Mouse (Mus musculus): Measurements from ENCODE around the gene Npffr2. TPM values are rescaled to one million over a fixed set of nuclear protein-coding genes. Genes with fewer than 3 reads are reported as not detected.
"Not testable (repeated sequence)": the region's sequence is repeated elsewhere in the genome, so short reads cannot be mapped to it uniquely, and the experiment has no call there.

Npffr2 gene
- polyA plus RNA-seq, 1 experiment from 2014 or later = not detected

GRCm38 (mm10) chr5:89536018-89536417 lies 8.8 kb downstream of the Npffr2 start:
- Histone ChIP-seq H3K36me3 (ENCODE audit: control insufficient read depth, insufficient read depth, low read length) (no peaks in the 10 kb centered on the region), H3K9ac (ENCODE audit: low read length) (no peak overlapping the region), H3K27ac (replicated peaks in 1 of 2; ENCODE audit: control insufficient read depth in 1 of 2, insufficient read depth in 1 of 2, low read depth in 2 of 2, low read length in 2 of 2) (no peak overlapping the region), H3K4me1 (ENCODE audit: control insufficient read depth in 2 of 2, insufficient read depth in 2 of 2, low read length in 2 of 2) (no peaks in the 10 kb centered on the region), H3K4me3 (ENCODE audit: control insufficient read depth in 1 of 2, insufficient read depth in 1 of 2, low read depth in 1 of 2, low read length in 2 of 2) (no peak overlapping the region), H3K4me2 (ENCODE audit: low read length) (no peak overlapping the region), H3K9me3 (ENCODE audit: control insufficient read depth, low read length) (no peaks in the 10 kb centered on the region), H3K27me3 (ENCODE audit: control insufficient read depth, insufficient read depth, low read length) (no peaks in the 10 kb centered on the region)
- 87% methylated on average over 3 of the region's 3 CpGs for WGBS
- ATAC-seq (ENCODE audit: insufficient number of reproducible peaks, insufficient read depth, low FRiP score, low read depth) = no peak

GRCm38 (mm10) chr5:89542472-89542871 lies 15.2 kb downstream of the Npffr2 start:
- Histone ChIP-seq H3K27ac (replicated peaks in 1 of 2; ENCODE audit: control insufficient read depth in 1 of 2, insufficient read depth in 1 of 2, low read depth in 2 of 2, low read length in 2 of 2) (no peak overlapping the region), H3K9me3 (ENCODE audit: control insufficient read depth, low read length) (no peaks in the 10 kb centered on the region), H3K27me3 (ENCODE audit: control insufficient read depth, insufficient read depth, low read length) (no peaks in the 10 kb centered on the region), H3K4me3 (ENCODE audit: control insufficient read depth in 1 of 2, insufficient read depth in 1 of 2, low read depth in 1 of 2, low read length in 2 of 2) (no peak overlapping the region), H3K9ac (ENCODE audit: low read length) (no peak overlapping the region), H3K4me2 (ENCODE audit: low read length) (no peak overlapping the region), H3K36me3 (ENCODE audit: control insufficient read depth, insufficient read depth, low read length) (no peaks in the 10 kb centered on the region), H3K4me1 (ENCODE audit: control insufficient read depth in 2 of 2, insufficient read depth in 2 of 2, low read length in 2 of 2) (no peaks in the 10 kb centered on the region)
- ATAC-seq (ENCODE audit: insufficient number of reproducible peaks, insufficient read depth, low FRiP score, low read depth) = no peak
- 75% methylated on average over 3 of the region's 3 CpGs for WGBS

DNA sequence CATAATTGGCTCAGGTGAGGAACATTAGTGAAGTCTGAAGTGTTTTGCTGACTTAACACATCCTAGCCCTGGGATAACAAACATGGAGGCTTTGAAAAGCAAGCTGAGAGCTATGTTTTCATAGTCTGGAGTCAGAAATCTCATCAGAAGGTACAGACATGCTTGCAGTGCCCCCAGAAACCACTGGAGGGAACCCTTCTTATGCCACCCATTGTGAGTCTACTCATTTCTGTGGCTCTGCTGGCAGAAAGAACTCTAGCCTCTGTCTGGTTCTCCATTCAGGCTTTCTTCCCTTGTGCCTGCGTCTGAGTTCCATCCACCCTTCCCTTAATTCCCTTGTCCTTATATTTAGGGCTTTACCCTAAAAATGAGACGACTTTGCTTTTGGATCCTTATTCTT lies 16.2 kb downstream of the Npffr2 start:
- Histone ChIP-seq H3K4me1 (ENCODE audit: control insufficient read depth in 2 of 2, insufficient read depth in 2 of 2, low read length in 2 of 2) (no peaks in the 10 kb centered on the region), H3K4me3 (ENCODE audit: control insufficient read depth in 1 of 2, insufficient read depth in 1 of 2, low read depth in 1 of 2, low read length in 2 of 2) (no peak overlapping the region), H3K9ac (ENCODE audit: low read length) (no peak overlapping the region), H3K36me3 (ENCODE audit: control insufficient read depth, insufficient read depth, low read length) (no peaks in the 10 kb centered on the region), H3K27me3 (ENCODE audit: control insufficient read depth, insufficient read depth, low read length) (no peaks in the 10 kb centered on the region), H3K9me3 (ENCODE audit: control insufficient read depth, low read length) (no peaks in the 10 kb centered on the region), H3K27ac (replicated peaks in 1 of 2; ENCODE audit: control insufficient read depth in 1 of 2, insufficient read depth in 1 of 2, low read depth in 2 of 2, low read length in 2 of 2) (no peak overlapping the region), H3K4me2 (ENCODE audit: low read length) (no peak overlapping the region)
- 35% methylated on average over 2 of the region's 2 CpGs for WGBS
- no peak for ATAC-seq (ENCODE audit: insufficient number of reproducible peaks, insufficient read depth, low FRiP score, low read depth)

DNA sequence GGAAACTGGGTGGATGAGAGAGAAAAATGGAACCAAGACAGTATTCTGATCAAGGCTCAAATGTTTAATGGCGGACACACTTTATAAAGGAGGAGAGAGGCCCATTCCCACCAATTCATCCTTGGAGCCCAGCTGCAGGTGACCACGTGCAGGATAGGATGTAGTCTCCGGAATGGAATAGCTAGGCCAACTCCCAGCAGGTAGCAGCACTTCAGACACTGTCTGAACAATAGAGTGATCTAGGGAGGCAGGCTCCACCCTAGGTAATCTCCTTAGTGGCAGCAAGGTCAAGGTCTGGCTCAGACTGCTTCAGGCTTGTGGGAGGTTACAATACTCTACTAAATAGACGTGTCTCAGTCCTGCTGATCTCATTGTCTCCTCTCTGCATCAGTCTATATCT lies 31.9 kb downstream of the Npffr2 start:
- H3K9me3 ChIP-seq (ENCODE audit: control insufficient read depth, low read length); H3K36me3 ChIP-seq (ENCODE audit: control insufficient read depth, insufficient read depth, low read length); H3K27ac ChIP-seq (replicated peaks in 1 of 2; ENCODE audit: control insufficient read depth in 1 of 2, insufficient read depth in 1 of 2, low read depth in 2 of 2, low read length in 2 of 2); H3K4me2 ChIP-seq (ENCODE audit: low read length); H3K4me1 ChIP-seq (ENCODE audit: control insufficient read depth in 2 of 2, insufficient read depth in 2 of 2, low read length in 2 of 2); H3K9ac ChIP-seq (ENCODE audit: low read length); ATAC-seq (ENCODE audit: insufficient number of reproducible peaks, insufficient read depth, low FRiP score, low read depth); H3K4me3 ChIP-seq (ENCODE audit: control insufficient read depth in 1 of 2, insufficient read depth in 1 of 2, low read depth in 1 of 2, low read length in 2 of 2); H3K27me3 ChIP-seq (ENCODE audit: control insufficient read depth, insufficient read depth, low read length): not testable (repeated sequence)
- WGBS = 63% methylated on average over 4 of the region's 4 CpGs

GRCm38 (mm10) chr5:89561381-89561780 lies 34.2 kb downstream of the Npffr2 start:
- no peaks in the 10 kb centered on the region for H3K36me3 ChIP-seq (ENCODE audit: control insufficient read depth, insufficient read depth, low read length)
- H3K4me1 ChIP-seq (ENCODE audit: control insufficient read depth in 2 of 2, insufficient read depth in 2 of 2, low read length in 2 of 2) = no peaks in the 10 kb centered on the region
- H3K9me3 ChIP-seq (ENCODE audit: control insufficient read depth, low read length) = no peaks in the 10 kb centered on the region
- no peak overlapping the region for H3K4me3 ChIP-seq (ENCODE audit: control insufficient read depth in 1 of 2, insufficient read depth in 1 of 2, low read depth in 1 of 2, low read length in 2 of 2)
- H3K27ac ChIP-seq (replicated peaks in 1 of 2; ENCODE audit: control insufficient read depth in 1 of 2, insufficient read depth in 1 of 2, low read depth in 2 of 2, low read length in 2 of 2) = no peak overlapping the region
- no peaks in the 10 kb centered on the region for H3K27me3 ChIP-seq (ENCODE audit: control insufficient read depth, insufficient read depth, low read length)
- H3K4me2 ChIP-seq (ENCODE audit: low read length) = no peak overlapping the region
- H3K9ac ChIP-seq (ENCODE audit: low read length) = no peak overlapping the region
- no peak for ATAC-seq (ENCODE audit: insufficient number of reproducible peaks, insufficient read depth, low FRiP score, low read depth)

DNA sequence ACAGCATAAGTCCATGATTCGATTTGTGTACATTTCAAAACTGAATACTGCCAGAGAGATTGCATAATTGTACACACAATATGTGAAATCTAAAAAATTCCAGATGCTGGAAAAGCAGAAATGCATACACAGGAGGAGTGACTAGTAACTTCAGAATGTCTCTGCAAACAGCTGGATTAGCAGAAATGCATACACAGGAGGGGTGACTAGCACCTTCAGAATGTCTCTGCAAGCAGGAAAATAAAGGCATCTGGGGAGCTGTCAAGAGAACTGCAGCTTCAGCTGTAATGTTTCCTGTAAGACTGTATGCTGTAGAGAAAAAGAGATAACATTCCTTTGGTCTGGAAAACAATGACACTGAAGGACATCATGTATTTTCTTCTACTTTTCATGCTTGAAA lies 51.4 kb downstream of the Npffr2 start:
- Histone ChIP-seq H3K4me1 (ENCODE audit: control insufficient read depth in 2 of 2, insufficient read depth in 2 of 2, low read length in 2 of 2) (no peaks in the 10 kb centered on the region), H3K27ac (replicated peaks in 1 of 2; ENCODE audit: control insufficient read depth in 1 of 2, insufficient read depth in 1 of 2, low read depth in 2 of 2, low read length in 2 of 2) (no peak overlapping the region), H3K4me2 (ENCODE audit: low read length) (no peak overlapping the region), H3K27me3 (ENCODE audit: control insufficient read depth, insufficient read depth, low read length) (no peaks in the 10 kb centered on the region), H3K36me3 (ENCODE audit: control insufficient read depth, insufficient read depth, low read length) (no peaks in the 10 kb centered on the region), H3K9me3 (ENCODE audit: control insufficient read depth, low read length) (no peaks in the 10 kb centered on the region), H3K4me3 (ENCODE audit: control insufficient read depth in 1 of 2, insufficient read depth in 1 of 2, low read depth in 1 of 2, low read length in 2 of 2) (no peak overlapping the region), H3K9ac (ENCODE audit: low read length) (no peak overlapping the region)
- 68% methylated on average over 1 of the region's 1 CpGs for WGBS
- ATAC-seq (ENCODE audit: insufficient number of reproducible peaks, insufficient read depth, low FRiP score, low read depth) = no peak

DNA sequence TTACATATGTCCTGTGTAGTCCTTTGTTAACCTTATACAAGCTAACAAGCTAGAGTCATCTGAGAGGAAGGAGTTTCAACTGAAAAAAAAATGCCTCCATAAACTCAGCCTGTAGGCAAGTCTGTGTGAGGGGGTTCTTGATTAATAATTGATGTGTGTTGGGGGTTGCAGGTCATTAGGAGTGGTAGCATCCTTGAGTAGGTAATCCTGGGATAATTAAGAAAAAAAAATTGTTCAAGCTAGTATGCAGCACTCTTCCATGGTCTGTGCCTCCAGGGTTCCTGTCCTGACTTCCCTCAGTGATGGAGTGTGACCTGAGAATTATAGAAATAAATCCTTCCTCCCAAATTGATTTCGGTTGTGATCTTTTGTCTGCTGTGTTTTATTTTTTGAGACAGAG lies 52.0 kb downstream of the Npffr2 start:
- Histone ChIP-seq H3K9me3 (ENCODE audit: control insufficient read depth, low read length) (no peaks in the 10 kb centered on the region), H3K4me2 (ENCODE audit: low read length) (no peak overlapping the region), H3K27me3 (ENCODE audit: control insufficient read depth, insufficient read depth, low read length) (no peaks in the 10 kb centered on the region), H3K4me3 (ENCODE audit: control insufficient read depth in 1 of 2, insufficient read depth in 1 of 2, low read depth in 1 of 2, low read length in 2 of 2) (no peak overlapping the region), H3K36me3 (ENCODE audit: control insufficient read depth, insufficient read depth, low read length) (no peaks in the 10 kb centered on the region), H3K27ac (replicated peaks in 1 of 2; ENCODE audit: control insufficient read depth in 1 of 2, insufficient read depth in 1 of 2, low read depth in 2 of 2, low read length in 2 of 2) (no peak overlapping the region), H3K9ac (ENCODE audit: low read length) (no peak overlapping the region), H3K4me1 (ENCODE audit: control insufficient read depth in 2 of 2, insufficient read depth in 2 of 2, low read length in 2 of 2) (no peaks in the 10 kb centered on the region)
- WGBS = 83% methylated on average over 1 of the region's 1 CpGs
- ATAC-seq (ENCODE audit: insufficient number of reproducible peaks, insufficient read depth, low FRiP score, low read depth) = no peak

GRCm38 (mm10) chr5:89581143-89581542 lies 53.9 kb downstream of the Npffr2 start:
- 74% methylated on average over 1 of the region's 1 CpGs for WGBS
- Histone ChIP-seq H3K27ac (replicated peaks in 1 of 2; ENCODE audit: control insufficient read depth in 1 of 2, insufficient read depth in 1 of 2, low read depth in 2 of 2, low read length in 2 of 2) (no peak overlapping the region), H3K4me2 (ENCODE audit: low read length) (no peak overlapping the region), H3K9ac (ENCODE audit: low read length) (no peak overlapping the region), H3K36me3 (ENCODE audit: control insufficient read depth, insufficient read depth, low read length) (no peaks in the 10 kb centered on the region), H3K27me3 (ENCODE audit: control insufficient read depth, insufficient read depth, low read length) (no peaks in the 10 kb centered on the region), H3K4me3 (ENCODE audit: control insufficient read depth in 1 of 2, insufficient read depth in 1 of 2, low read depth in 1 of 2, low read length in 2 of 2) (no peak overlapping the region), H3K4me1 (ENCODE audit: control insufficient read depth in 2 of 2, insufficient read depth in 2 of 2, low read length in 2 of 2) (no peaks in the 10 kb centered on the region), H3K9me3 (ENCODE audit: control insufficient read depth, low read length) (no peaks in the 10 kb centered on the region)
- ATAC-seq (ENCODE audit: insufficient number of reproducible peaks, insufficient read depth, low FRiP score, low read depth) = no peak

All from heart, embryonic 14.5 days (tissue).